Mouse (Mus musculus) stomach, embryonic 14.5 days (tissue): Measurements from ENCODE around the gene Txndc8. TPM values are rescaled to one million over a fixed set of nuclear protein-coding genes. Genes with fewer than 3 reads are reported as not detected.

Experiments used
- ATAC-seq: fragments of 200-750 bp; cut with Nextera tagmentation; 2 replicates; pipeline ENCODE4 v1.8.0; 2017; ENCODE audit warnings: low read depth, moderate TSS enrichment; ENCODE audit not compliant: insufficient number of reproducible peaks, insufficient read depth, low FRiP score
- H3K27ac ChIP-seq: fragments of 300-500 bp; sonication (generic); 2 replicates; pipeline ENCODE4 v1.5.1; 2014; ENCODE audit warnings: mild to moderate bottlenecking, low read length, moderate library complexity, mixed read lengths
- H3K27me3 ChIP-seq: fragments of 300-500 bp; sonication (generic); 2 replicates; pipeline ENCODE4 v1.6.1; 2014; ENCODE audit warnings: low read length, control low read depth, mixed read lengths; ENCODE audit not compliant: control insufficient read depth, insufficient read depth
- H3K36me3 ChIP-seq: fragments of 300-500 bp; sonication (generic); 2 replicates; pipeline ENCODE4 v1.6.1; 2014; ENCODE audit warnings: mild to moderate bottlenecking, control low read depth, low read length, moderate library complexity, mixed read lengths; ENCODE audit not compliant: control insufficient read depth, insufficient read depth
- H3K4me1 ChIP-seq: fragments of 300-500 bp; sonication (generic); 2 replicates; pipeline ENCODE4 v1.6.1; 2014; ENCODE audit warnings: low read length, control low read depth, mixed read lengths; ENCODE audit not compliant: control insufficient read depth, insufficient read depth
- H3K4me2 ChIP-seq: fragments of 300-500 bp; sonication (generic); replicated peaks from 2 replicates; pipeline ENCODE4 v1.6.1; 2014; ENCODE audit warnings: low read depth, low read length, control low read depth
- H3K4me3 ChIP-seq: fragments of 300-500 bp; sonication (generic); 2 replicates; pipeline ENCODE4 v1.5.1; 2014; ENCODE audit warnings: low read depth, low read length, control low read depth
- H3K9ac ChIP-seq: fragments of 300-500 bp; sonication (generic); replicated peaks from 2 replicates; pipeline ENCODE4 v1.6.1; 2014; ENCODE audit warnings: low read depth, mild to moderate bottlenecking, control low read depth, low read length, moderate library complexity, mixed read lengths
- H3K9me3 ChIP-seq: fragments of 300-500 bp; sonication (generic); 2 replicates; pipeline ENCODE4 v1.6.1; 2016; ENCODE audit warnings: low read depth, low read length, control low read depth; ENCODE audit not compliant: control insufficient read depth
- WGBS: fragments of 180-500 bp; shearing (Covaris S2); extraction: QIAGEN DNeasy Blood & Tissue Kit; methylation state at CpG from one replicate; pipeline ENCODE4 v1.1.7; 2014; 5-methylcytosine and 5-hydroxymethylcytosine counted together
- polyA plus RNA-seq: library from polyadenylated mRNA; unstranded; fragments of >200 nt; fragmentation: Nextera tagmentation; extraction: Ambion mirVana; gene quantifications from 2 replicates; pipeline ENCODE4 v1.2.1, GENCODE M21; 2014

Txndc8 gene
- polyA plus RNA-seq, 1 experiment from 2014 or later, result not detected

GRCm38 (mm10) chr4:57965516-57965915 lies 43.4 kb downstream of the Txndc8 start:
- Histone ChIP-seq H3K27me3 (no peaks in the 10 kb centered on the region), H3K9ac (no peak overlapping the region), H3K4me1 (no peaks in the 10 kb centered on the region), H3K4me3 (no peak overlapping the region), H3K36me3 (no peaks in the 10 kb centered on the region), H3K4me2 (no peak overlapping the region), H3K9me3 (no peaks in the 10 kb centered on the region), H3K27ac (no peak overlapping the region)
- no peak for ATAC-seq
- WGBS, result 89% methylated on average over 4 of the region's 4 CpGs

DNA sequence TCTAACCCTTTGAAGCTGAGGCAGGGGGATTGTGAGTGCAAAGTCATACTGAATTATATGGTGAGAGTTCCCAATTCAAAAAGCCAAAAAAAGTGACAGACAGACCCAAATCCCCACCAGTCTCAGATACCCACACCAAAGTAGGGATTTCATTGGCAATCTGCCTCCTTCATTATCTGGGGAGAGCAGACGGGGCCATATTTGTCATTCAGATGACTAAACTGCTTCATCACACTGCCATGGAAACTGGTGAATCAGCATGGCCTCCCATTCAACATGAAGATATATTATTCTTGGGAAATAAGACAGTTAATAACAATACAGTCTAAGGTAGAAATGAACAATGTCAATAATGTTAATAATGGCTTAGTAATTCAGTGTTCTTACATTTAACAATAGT lies 44.8 kb downstream of the Txndc8 start:
- Histone ChIP-seq H3K9ac (no peak overlapping the region), H3K36me3 (no peaks in the 10 kb centered on the region), H3K4me2 (no peak overlapping the region), H3K27ac (no peak overlapping the region), H3K4me1 (no peaks in the 10 kb centered on the region), H3K27me3 (no peaks in the 10 kb centered on the region), H3K4me3 (no peak overlapping the region), H3K9me3 (no peaks in the 10 kb centered on the region)
- whole genome bisulfite sequencing, result 66% methylated on average over 1 of the region's 1 CpGs
- no peak for ATAC-seq

- no peak for ATAC-seq
- Histone ChIP-seq H3K4me2 (no peak overlapping the region), H3K36me3 (no peaks in the 10 kb centered on the region), H3K4me1 (peaks cover 11% of the 10 kb centered on the region; the same call in 1 of the 2 replicates), H3K27ac (no peak overlapping the region), H3K9me3 (no peaks in the 10 kb centered on the region), H3K4me3 (no peak overlapping the region), H3K9ac (no peak overlapping the region), H3K27me3 (no peaks in the 10 kb centered on the region)
- whole genome bisulfite sequencing, result 86% methylated on average over 8 of the region's 8 CpGs
These were observed 49.9 kb downstream of the Txndc8 start for GRCm38 (mm10) chr4:57959056-57959455.

DNA sequence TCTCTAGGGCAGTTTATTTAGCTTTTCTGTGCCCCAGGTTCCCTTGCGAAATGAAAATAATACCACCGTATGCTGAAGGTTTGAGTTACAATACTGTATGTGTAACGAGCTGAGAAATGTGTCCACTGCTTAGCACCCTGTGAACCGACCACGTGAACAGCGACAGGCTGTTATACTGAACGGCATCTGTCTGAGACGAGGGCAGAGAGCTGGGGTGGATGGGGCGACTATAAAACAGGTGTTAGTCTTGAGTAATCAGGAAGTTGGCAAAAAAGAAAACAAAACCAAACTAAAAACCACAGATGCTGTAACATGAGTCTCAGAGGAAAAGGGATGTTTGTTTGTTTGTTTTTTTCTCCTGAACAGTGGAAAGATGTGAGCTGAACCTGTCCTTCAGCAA lies 50.8 kb downstream of the Txndc8 start:
- Histone ChIP-seq H3K36me3 (no peaks in the 10 kb centered on the region), H3K9me3 (no peaks in the 10 kb centered on the region), H3K27ac (no peak overlapping the region), H3K9ac (no peak overlapping the region), H3K4me2 (no peak overlapping the region), H3K4me3 (no peak overlapping the region), H3K4me1 (peaks cover 20% of the 10 kb centered on the region; the same call in 1 of the 2 replicates), H3K27me3 (no peaks in the 10 kb centered on the region)
- ATAC-seq, result no peak
- WGBS, result 76% methylated on average over 9 of the region's 9 CpGs

DNA sequence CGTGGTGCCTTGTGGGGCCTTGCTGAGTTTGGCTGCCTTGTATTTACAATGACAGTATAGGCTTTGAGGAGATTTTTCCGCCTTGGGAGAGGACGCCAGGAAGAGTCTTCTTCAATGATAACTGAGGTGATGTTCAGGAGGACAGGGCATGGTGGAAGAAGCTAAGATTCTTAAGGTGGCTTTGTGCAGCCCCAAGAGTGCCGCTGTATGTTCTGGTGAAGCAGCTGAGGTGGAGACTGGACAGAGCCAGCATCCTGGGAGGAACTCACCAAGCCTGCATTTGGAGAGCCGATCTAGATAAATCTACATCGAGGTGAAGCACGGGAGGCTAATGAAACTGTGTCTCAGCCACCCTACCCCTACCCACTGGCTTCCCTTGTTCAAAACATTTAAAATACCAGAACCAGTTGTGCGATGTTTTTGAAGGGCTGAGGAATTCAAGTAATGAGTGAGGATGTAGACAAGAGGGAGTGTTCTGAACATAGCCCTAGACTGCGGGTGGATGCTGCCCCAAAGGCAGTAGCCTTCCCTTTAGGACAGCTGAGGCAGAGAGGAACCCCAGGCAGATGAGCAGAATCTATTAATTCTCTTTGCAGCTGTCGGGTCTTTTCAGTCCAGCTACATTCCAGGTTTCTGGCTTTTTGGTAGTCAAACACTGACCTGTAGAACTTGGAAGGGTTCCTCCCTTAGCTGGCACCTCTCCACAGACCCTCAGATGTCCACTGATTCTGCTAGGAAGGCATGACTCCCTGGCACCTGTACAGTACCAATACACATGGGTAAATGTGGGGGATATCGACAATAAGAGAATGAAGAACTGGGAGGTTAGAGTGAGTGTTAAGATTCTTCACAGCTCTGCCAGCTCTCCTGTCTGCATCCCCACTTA lies 51.5 kb downstream of the Txndc8 start:
- no peak for ATAC-seq
- peak overlapping the region; percentile 96 for H3K27ac ChIP-seq
- H3K4me3 ChIP-seq, result peak overlapping the region; percentile 63
- WGBS, result 39% methylated on average over 11 of the region's 11 CpGs
- peak overlapping the region; percentile 55; the same call in 1 of the 2 replicates for H3K9ac ChIP-seq
- H3K4me1 ChIP-seq, result peaks cover 20% of the 10 kb centered on the region; the same call in 1 of the 2 replicates
- H3K36me3 ChIP-seq, result no peaks in the 10 kb centered on the region; the same call in 1 of the 2 replicates
- no peaks in the 10 kb centered on the region for H3K27me3 ChIP-seq
- H3K9me3 ChIP-seq, result no peaks in the 10 kb centered on the region
- H3K4me2 ChIP-seq, result peak overlapping the region; percentile 72

GRCm38 (mm10) chr4:57956029-57956960 lies 52.6 kb downstream of the Txndc8 start, which contains the start of gene Txn1:
TSS of gene Txn1 (minus strand) at chr4:57956411.
- peak; percentile 98 for ATAC-seq
- Histone ChIP-seq H3K4me2 (peak within 1 kb of the TSS; percentile 72), H3K4me3 (peak within 1 kb of the TSS; percentile 63), H3K9ac (peak within 1 kb of the TSS; percentile 60), H3K36me3 (peaks cover 10% of the 10 kb centered on the region), H3K9me3 (no peaks in the 10 kb centered on the region), H3K27ac (peak within 1 kb of the TSS; percentile 96), H3K4me1 (peaks cover 20% of the 10 kb centered on the region; the same call in 1 of the 2 replicates), H3K27me3 (no peaks in the 10 kb centered on the region)
- WGBS, result under 1% methylated on average over 71 of the region's 71 CpGs

GRCm38 (mm10) chr4:57955544-57955958 lies 53.4 kb downstream of the Txndc8 start:
- peak; percentile 4; the same call in 1 of the 2 replicates for ATAC-seq
- Histone ChIP-seq H3K4me3 (peak overlapping the region; percentile 63), H3K36me3 (peaks cover 18% of the 10 kb centered on the region), H3K27me3 (no peaks in the 10 kb centered on the region), H3K27ac (peak overlapping the region; percentile 86), H3K4me1 (peaks cover 20% of the 10 kb centered on the region; the same call in 1 of the 2 replicates), H3K9me3 (no peaks in the 10 kb centered on the region), H3K4me2 (peak overlapping the region; percentile 39), H3K9ac (peak overlapping the region; percentile 60)
- WGBS, result 1% methylated on average over 25 of the region's 25 CpGs

- 68% methylated on average over 8 of the region's 8 CpGs for WGBS
- Histone ChIP-seq H3K4me2 (peak overlapping the region; percentile 39), H3K27me3 (no peaks in the 10 kb centered on the region), H3K4me1 (peaks cover 20% of the 10 kb centered on the region; the same call in 1 of the 2 replicates), H3K36me3 (peaks cover 22% of the 10 kb centered on the region), H3K9me3 (no peaks in the 10 kb centered on the region), H3K27ac (peak overlapping the region; percentile 86; the same call in 1 of the 2 replicates), H3K4me3 (peak overlapping the region; percentile 63), H3K9ac (peak overlapping the region; percentile 60; the same call in 1 of the 2 replicates)
- no peak for ATAC-seq
These were observed 53.9 kb downstream of the Txndc8 start for GRCm38 (mm10) chr4:57954991-57955390.
